In the genomic region with DNA sequence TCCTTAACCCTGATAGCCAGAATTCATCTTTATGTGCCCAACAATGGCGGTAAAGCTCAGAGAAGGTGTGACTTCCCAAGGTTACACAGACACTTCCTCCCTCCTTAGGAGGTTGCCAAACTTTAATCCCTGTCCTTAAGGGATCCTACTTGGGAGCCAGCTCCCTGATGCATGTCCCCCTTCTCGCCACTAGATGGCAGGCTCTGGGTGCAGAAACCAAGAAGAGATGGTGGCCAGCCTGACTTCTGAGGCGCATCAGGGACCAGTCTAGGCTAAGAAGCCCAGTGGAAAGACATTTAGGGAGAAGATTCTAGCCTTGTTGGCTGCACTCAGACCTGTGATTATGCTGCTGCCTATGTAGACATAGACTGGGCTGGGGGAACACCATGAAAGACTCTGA, we compare ENCODE assay signal across 8 mouse cellular contexts.
DNase-seq lines count a peak whose midpoint lies in the region; ATAC-seq and TF ChIP-seq lines count a peak whose summit lies in the region.

No protein-coding gene starts in this region.

- H3K27me3 ChIP-seq in neural tube, embryonic 11.5 days (ENCODE audit: control insufficient read depth, insufficient read depth, low read length), result no peaks in the 10 kb centered on the region

- no peak overlapping the region for H3K4me3 ChIP-seq in bone marrow macrophage, adult 2 months (ENCODE audit: insufficient read depth, low read length)
- no peak overlapping the region for H3K4me3 ChIP-seq in neural tube, embryonic 11.5 days (ENCODE audit: low read depth, low read length)

- 7% methylated on average over 3 of the region's 3 CpGs for WGBS in neural tube, embryonic 11.5 days

- no peaks in the 10 kb centered on the region for H3K36me3 ChIP-seq in neural tube, embryonic 11.5 days (ENCODE audit: control insufficient read depth, insufficient read depth, low read length)

- no peak overlapping the region for H3K9ac ChIP-seq in neural tube, embryonic 11.5 days (ENCODE audit: low read length)

- no peaks in the 10 kb centered on the region for H3K4me1 ChIP-seq in bone marrow macrophage, adult 2 months (ENCODE audit: control insufficient read depth, insufficient read depth, low read length)
- no peaks in the 10 kb centered on the region for H3K4me1 ChIP-seq in neural tube, embryonic 11.5 days (ENCODE audit: control insufficient read depth, insufficient read depth, low read length)

- DNase-seq in left cerebral cortex, adult 18-20 months (ENCODE audit: low spot score in 2 of 2), result peak; percentile 77 to 79
- no peak for DNase-seq in left cerebral cortex, adult 8-10 months (ENCODE audit: low spot score in 2 of 2)
- DNase-seq in heart, postnatal 4 days, result peak; percentile 79
- peak; percentile 63 to 75 for DNase-seq in layer of hippocampus, postnatal 36 days
- DNase-seq in neural tube, embryonic 11.5 days (ENCODE audit: low spot score), result peak; percentile 74
- peak; percentile 30 for DNase-seq in thymus, postnatal 14 days

- ATAC-seq in erythroblast, adult 5-6 weeks (replicated peaks; ENCODE audit: low FRiP score, poor library complexity, severe bottlenecking), result peak; percentile 72
- ATAC-seq in neural tube, embryonic 11.5 days (ENCODE audit: insufficient read depth, low FRiP score, low TSS enrichment), result no peak

- H3K9me3 ChIP-seq in neural tube, embryonic 11.5 days (ENCODE audit: control insufficient read depth, low read length), result no peaks in the 10 kb centered on the region

- H3K4me2 ChIP-seq in neural tube, embryonic 11.5 days (ENCODE audit: low read depth), result no peak overlapping the region

- no peak overlapping the region for H3K27ac ChIP-seq in bone marrow macrophage, adult 2 months (ENCODE audit: insufficient read depth, low read depth, low read length)
- no peak overlapping the region for H3K27ac ChIP-seq in neural tube, embryonic 11.5 days (ENCODE audit: low read depth, low read length)

- TF ChIP-seq CTCF in bone marrow macrophage, adult 2 months (IDR thresholded peaks at IDR 0.05; ENCODE audit: low read depth, low read length), result peak; percentile 66; the same call in 1 of the 2 replicates

- no peak for TF ChIP-seq POLR2A in bone marrow macrophage, adult 2 months (IDR thresholded peaks at IDR 0.05; ENCODE audit: borderline replicate concordance, low read depth, low read length)

Comparison
In these comparisons a context has a peak if more than half of its experiments do, and no peak if none do; other contexts are left out.
1. DNase-seq: peak in left cerebral cortex, adult 18-20 months (2 of 2), heart, postnatal 4 days (single experiment), layer of hippocampus, postnatal 36 days (2 of 2), neural tube, embryonic 11.5 days (single experiment) and thymus, postnatal 14 days (single experiment); none in left cerebral cortex, adult 8-10 months (0 of 2).